Mouse (Mus musculus): ENCODE measurements around the gene Cftr. TPM values are rescaled to one million over a fixed set of nuclear protein-coding genes. Genes with fewer than 3 reads are reported as not detected.

Gene Cftr
- polyA plus RNA-seq, 1 experiment from 2014 or later: 0.09 TPM

DNA sequence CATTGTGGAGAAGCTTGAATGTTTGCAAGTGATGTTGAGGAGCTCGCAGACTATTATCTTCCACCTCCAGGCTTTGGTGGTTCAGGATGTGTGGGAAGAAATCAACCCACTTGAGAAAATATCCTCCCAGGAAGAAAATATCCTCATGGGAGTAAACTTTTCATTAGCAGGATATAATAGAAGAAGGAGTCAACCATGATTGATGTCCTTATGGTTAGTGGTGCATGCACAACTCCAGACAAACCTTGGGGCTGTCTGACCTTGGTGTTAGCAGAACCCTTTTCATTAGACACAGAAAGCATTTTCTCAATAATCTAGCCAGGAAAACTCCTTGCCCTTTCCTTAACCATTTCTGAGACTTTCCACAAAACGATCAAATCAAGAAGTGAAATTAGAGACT, 173.8 kb downstream of the Cftr start:
- 64% methylated on average over 2 of the region's 2 CpGs for WGBS (ENCODE audit: insufficient replicate concordance)
- ATAC-seq (ENCODE audit: low read depth): no peak

DNA sequence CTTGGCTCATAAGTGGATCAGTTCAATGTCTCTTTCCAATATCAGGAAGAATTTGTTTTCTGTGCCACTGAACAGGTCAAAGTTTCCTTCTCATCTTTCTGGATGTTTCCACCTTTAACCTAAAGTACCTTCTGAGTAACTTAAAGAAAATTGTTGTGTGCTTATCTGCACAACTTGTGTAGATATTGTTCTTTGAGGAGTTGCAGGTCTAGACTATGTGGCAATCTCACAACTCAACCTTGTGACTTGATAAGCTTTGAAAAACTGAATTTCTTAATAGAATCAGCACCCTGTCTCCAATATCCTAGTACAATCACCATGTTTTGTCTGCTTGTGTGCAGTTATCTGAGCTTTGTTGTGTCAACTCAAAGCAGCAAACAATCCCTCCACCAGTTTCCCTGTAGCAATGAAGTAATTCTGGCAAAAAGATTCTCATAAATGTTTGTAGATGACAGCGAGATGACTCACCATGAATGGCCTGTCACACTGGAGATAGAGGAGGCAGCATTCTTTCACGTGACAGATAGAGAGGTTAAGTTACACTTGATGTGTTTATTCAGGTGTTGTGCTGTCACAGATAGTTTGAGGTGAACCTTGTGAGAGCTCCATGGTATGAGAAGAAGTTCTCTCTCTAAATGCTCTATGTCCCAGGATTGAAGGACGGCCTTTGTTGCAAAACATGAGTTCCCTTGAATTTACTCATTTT, 178.8 kb downstream of the Cftr start:
- Histone ChIP-seq H3K36me3 (ENCODE audit: control insufficient read depth, insufficient read depth) (no peaks in the 10 kb centered on the region), H3K4me3 (ENCODE audit: low read depth, low read length) (no peak overlapping the region), H3K4me2 (ENCODE audit: low read depth, low read length) (no peak overlapping the region), H3K4me1 (ENCODE audit: control insufficient read depth, low read depth, low read length) (no peaks in the 10 kb centered on the region), H3K27ac (ENCODE audit: low read length) (no peak overlapping the region), H3K27me3 (ENCODE audit: control insufficient read depth, insufficient read depth, low read depth, low read length) (no peaks in the 10 kb centered on the region), H3K9ac (ENCODE audit: low read depth, low read length) (no peak overlapping the region), H3K9me3 (replicated peaks; ENCODE audit: control insufficient read depth, low read length) (no peaks in the 10 kb centered on the region)
- 43% methylated on average over 3 of the region's 3 CpGs for WGBS (ENCODE audit: insufficient replicate concordance)
- ATAC-seq (ENCODE audit: low read depth): no peak

More for the DNA sequence above, 173.8 kb downstream of the Cftr start:
- Histone ChIP-seq H3K27ac (ENCODE audit: low read length) (no peak overlapping the region), H3K4me1 (ENCODE audit: control insufficient read depth, low read depth, low read length) (no peaks in the 10 kb centered on the region), H3K4me2 (ENCODE audit: low read depth, low read length) (no peak overlapping the region), H3K36me3 (ENCODE audit: control insufficient read depth, insufficient read depth) (no peaks in the 10 kb centered on the region), H3K9me3 (replicated peaks; ENCODE audit: control insufficient read depth, low read length) (no peaks in the 10 kb centered on the region), H3K9ac (ENCODE audit: low read depth, low read length) (no peak overlapping the region), H3K27me3 (ENCODE audit: control insufficient read depth, insufficient read depth, low read depth, low read length) (no peaks in the 10 kb centered on the region), H3K4me3 (ENCODE audit: low read depth, low read length) (no peak overlapping the region)

DNA sequence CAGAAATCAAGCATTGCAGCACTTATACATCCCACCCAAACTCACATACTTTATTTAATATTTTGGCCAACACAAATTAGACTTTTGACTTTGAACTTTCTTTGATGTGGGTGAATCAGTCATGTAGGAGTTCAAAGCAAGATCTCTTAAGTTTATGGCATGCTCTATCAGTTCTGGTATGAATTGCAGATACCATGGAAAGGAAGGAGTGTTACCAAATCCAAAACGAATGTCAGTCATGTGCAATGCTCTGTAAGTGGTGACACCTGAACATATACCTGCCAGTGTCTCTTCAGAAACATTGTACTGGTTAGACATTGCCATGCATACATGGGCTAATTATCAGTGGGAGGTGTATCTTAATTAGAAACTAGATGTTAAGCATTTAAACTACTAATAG, 189.7 kb downstream of the Cftr start:
- Histone ChIP-seq H3K4me2 (ENCODE audit: low read depth, low read length) (no peak overlapping the region), H3K9ac (ENCODE audit: low read depth, low read length) (no peak overlapping the region), H3K27me3 (ENCODE audit: control insufficient read depth, insufficient read depth, low read depth, low read length) (no peaks in the 10 kb centered on the region), H3K4me1 (ENCODE audit: control insufficient read depth, low read depth, low read length) (no peaks in the 10 kb centered on the region), H3K4me3 (ENCODE audit: low read depth, low read length) (no peak overlapping the region), H3K9me3 (replicated peaks; ENCODE audit: control insufficient read depth, low read length) (no peaks in the 10 kb centered on the region), H3K36me3 (ENCODE audit: control insufficient read depth, insufficient read depth) (no peaks in the 10 kb centered on the region), H3K27ac (ENCODE audit: low read length) (no peak overlapping the region)
- WGBS (ENCODE audit: insufficient replicate concordance): 42% methylated on average over 1 of the region's 1 CpGs
- ATAC-seq (ENCODE audit: low read depth): no peak

DNA sequence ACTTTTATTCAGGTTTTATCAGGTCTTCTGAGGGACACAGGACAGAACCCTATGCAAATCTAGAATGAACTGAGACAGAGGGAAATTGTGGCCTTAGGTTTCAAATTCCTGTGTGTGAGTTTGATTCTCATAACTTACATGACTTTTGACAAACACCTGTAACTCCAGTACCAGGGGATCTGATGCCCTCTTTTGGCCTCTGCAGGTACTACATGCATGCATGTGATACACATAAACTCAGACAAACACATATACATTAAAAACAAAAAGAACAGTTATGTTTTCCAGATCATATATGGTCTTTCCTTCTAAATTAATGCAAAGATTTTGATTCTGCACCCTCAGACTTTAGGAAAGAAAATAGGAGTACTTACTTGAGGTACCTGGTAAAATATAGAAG, 190.5 kb downstream of the Cftr start:
- no peak for ATAC-seq (ENCODE audit: low read depth)
- no peak overlapping the region for H3K27ac ChIP-seq (ENCODE audit: low read length)
- H3K9me3 ChIP-seq (replicated peaks; ENCODE audit: control insufficient read depth, low read length): no peaks in the 10 kb centered on the region
- H3K36me3 ChIP-seq (ENCODE audit: control insufficient read depth, insufficient read depth): no peaks in the 10 kb centered on the region
- no peak overlapping the region for H3K4me2 ChIP-seq (ENCODE audit: low read depth, low read length)
- H3K9ac ChIP-seq (ENCODE audit: low read depth, low read length): no peak overlapping the region
- H3K27me3 ChIP-seq (ENCODE audit: control insufficient read depth, insufficient read depth, low read depth, low read length): no peaks in the 10 kb centered on the region
- H3K4me3 ChIP-seq (ENCODE audit: low read depth, low read length): no peak overlapping the region
- no peaks in the 10 kb centered on the region for H3K4me1 ChIP-seq (ENCODE audit: control insufficient read depth, low read depth, low read length)

DNA sequence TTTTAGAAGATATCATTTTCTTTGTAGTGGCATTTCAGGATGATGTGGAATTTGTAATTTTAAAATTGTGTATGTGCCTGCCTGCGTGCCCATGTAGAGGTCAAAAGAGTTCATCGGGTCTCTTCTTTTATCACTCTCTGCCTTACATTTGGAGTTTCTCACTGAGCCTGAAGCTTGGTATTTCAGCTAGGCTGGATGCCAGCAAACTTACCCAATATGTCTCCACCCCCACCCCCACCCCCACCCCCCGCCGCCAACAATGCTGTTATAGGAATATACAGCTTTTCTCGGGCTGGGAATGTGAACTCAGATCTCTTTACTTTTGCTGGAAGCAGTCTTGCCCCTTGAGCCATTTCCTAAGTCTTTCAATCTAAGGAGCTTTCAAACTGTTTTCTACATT, 191.7 kb downstream of the Cftr start:
- no peaks in the 10 kb centered on the region for H3K36me3 ChIP-seq (ENCODE audit: control insufficient read depth, insufficient read depth)
- no peaks in the 10 kb centered on the region for H3K9me3 ChIP-seq (replicated peaks; ENCODE audit: control insufficient read depth, low read length)
- ATAC-seq (ENCODE audit: low read depth): no peak
- no peak overlapping the region for H3K4me2 ChIP-seq (ENCODE audit: low read depth, low read length)
- H3K4me3 ChIP-seq (ENCODE audit: low read depth, low read length): no peak overlapping the region
- H3K27ac ChIP-seq (ENCODE audit: low read length): no peak overlapping the region
- WGBS (ENCODE audit: insufficient replicate concordance): 78% methylated on average over 5 of the region's 5 CpGs
- H3K27me3 ChIP-seq (ENCODE audit: control insufficient read depth, insufficient read depth, low read depth, low read length): no peaks in the 10 kb centered on the region
- no peaks in the 10 kb centered on the region for H3K4me1 ChIP-seq (ENCODE audit: control insufficient read depth, low read depth, low read length)
- H3K9ac ChIP-seq (ENCODE audit: low read depth, low read length): no peak overlapping the region

DNA sequence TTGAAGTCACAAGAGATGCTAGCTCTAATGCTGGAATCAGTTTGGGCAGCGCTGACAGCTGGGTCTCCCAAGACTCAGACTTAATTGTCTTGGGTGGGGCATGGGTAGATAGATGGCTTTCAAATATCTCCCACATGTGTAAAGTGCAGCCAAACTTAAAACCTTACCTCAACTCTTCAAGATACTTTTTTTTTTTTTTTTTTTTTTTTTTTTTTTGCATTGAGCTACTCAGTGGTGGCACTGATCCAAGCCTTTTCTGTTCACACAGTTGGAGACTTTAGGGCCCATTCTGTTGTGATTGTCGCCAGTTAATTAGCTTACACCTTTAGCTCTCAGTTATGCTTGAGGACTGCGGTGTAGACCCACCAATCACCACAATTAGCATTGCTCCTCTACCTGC, 198.6 kb downstream of the Cftr start:
- Histone ChIP-seq H3K4me1 (ENCODE audit: control insufficient read depth, low read depth, low read length) (no peaks in the 10 kb centered on the region), H3K9me3 (replicated peaks; ENCODE audit: control insufficient read depth, low read length) (no peaks in the 10 kb centered on the region), H3K4me3 (ENCODE audit: low read depth, low read length) (no peak overlapping the region), H3K36me3 (ENCODE audit: control insufficient read depth, insufficient read depth) (no peaks in the 10 kb centered on the region), H3K9ac (ENCODE audit: low read depth, low read length) (no peak overlapping the region), H3K27ac (ENCODE audit: low read length) (no peak overlapping the region), H3K4me2 (ENCODE audit: low read depth, low read length) (no peak overlapping the region), H3K27me3 (ENCODE audit: control insufficient read depth, insufficient read depth, low read depth, low read length) (no peaks in the 10 kb centered on the region)
- 60% methylated on average over 3 of the region's 3 CpGs for WGBS (ENCODE audit: insufficient replicate concordance)
- ATAC-seq (ENCODE audit: low read depth): no peak

DNA sequence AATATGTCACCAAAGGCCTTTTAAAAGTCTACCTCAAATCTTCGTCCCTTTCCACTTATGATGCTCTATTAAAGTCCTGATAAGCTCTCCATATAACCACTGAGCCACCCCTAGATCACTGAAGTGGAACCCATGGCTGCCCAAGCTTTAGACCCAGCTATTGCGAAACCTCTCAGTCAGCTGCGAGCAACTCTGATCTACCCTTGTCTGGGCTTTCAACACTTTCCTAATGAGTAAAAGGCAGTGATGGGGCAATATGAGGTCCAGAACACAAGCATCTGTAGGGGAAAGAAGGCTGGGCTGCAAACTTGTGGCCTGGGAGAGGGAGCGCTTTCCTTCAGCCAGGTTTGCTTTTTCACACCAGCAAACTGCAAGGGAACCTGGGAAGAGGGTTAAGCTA, 199.2 kb downstream of the Cftr start:
- H3K4me2 ChIP-seq (ENCODE audit: low read depth, low read length): no peak overlapping the region
- H3K27me3 ChIP-seq (ENCODE audit: control insufficient read depth, insufficient read depth, low read depth, low read length): no peaks in the 10 kb centered on the region
- no peaks in the 10 kb centered on the region for H3K4me1 ChIP-seq (ENCODE audit: control insufficient read depth, low read depth, low read length)
- no peak overlapping the region for H3K27ac ChIP-seq (ENCODE audit: low read length)
- WGBS (ENCODE audit: insufficient replicate concordance): 72% methylated on average over 4 of the region's 4 CpGs
- no peak for ATAC-seq (ENCODE audit: low read depth)
- H3K9ac ChIP-seq (ENCODE audit: low read depth, low read length): no peak overlapping the region
- H3K36me3 ChIP-seq (ENCODE audit: control insufficient read depth, insufficient read depth): no peaks in the 10 kb centered on the region
- no peaks in the 10 kb centered on the region for H3K9me3 ChIP-seq (replicated peaks; ENCODE audit: control insufficient read depth, low read length)
- no peak overlapping the region for H3K4me3 ChIP-seq (ENCODE audit: low read depth, low read length)

Other genes starting within 250 kb of the Cftr start
- 2.1 and 2.3 TPM in 2 replicates for gene Wnt2, start 140.1 kb upstream of the Cftr start, polyA plus RNA-seq (2015; fragmentation: Nextera tagmentation; extraction: Ambion mirVana)
- gene Asz1, start 61.6 kb upstream of the Cftr start, polyA plus RNA-seq (2015; fragmentation: Nextera tagmentation; extraction: Ambion mirVana): not detected in 2 replicates

All from liver, embryonic 16.5 days (tissue).